Comparison of ENCODE assay signal across 12 mouse cellular contexts in the genomic region with DNA sequence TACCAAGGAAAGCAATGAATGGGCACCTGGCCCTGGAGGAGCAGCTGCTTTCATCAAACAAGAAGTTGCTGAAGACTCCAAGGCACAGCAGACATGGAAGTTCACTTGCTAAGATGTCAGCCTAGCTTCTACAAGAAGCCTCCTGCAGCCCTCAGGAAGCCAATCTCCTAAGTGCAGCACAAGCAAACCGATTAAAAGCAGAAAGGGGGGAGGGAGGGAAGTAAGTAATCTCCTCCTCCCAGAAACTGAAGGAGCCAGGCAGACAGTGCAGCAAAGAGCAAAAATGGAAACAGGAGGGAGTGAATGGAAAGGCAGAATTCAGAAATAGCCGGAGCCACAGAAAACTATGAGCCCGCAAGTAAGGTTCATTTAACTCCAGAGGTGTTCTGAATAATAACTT. TPM values are rescaled to one million over a fixed set of nuclear protein-coding genes. Genes with fewer than 3 reads are reported as not detected.
A peak's percentile ranks its signal among the peaks of the same experiment; 100 is the strongest.
DNase-seq lines count a peak whose midpoint lies in the region; ATAC-seq and TF ChIP-seq lines count a peak whose summit lies in the region.
"Had no signal": no experiment of that assay in that cellular context is flagged by ENCODE, and none has a peak within 500 bp of the region (broad histone marks: within the 10 kb centered on the region; RNA-seq: fewer than 3 reads in every experiment).

No protein-coding gene starts in this region.

- peaks cover 27% of the 10 kb centered on the region for H3K4me1 ChIP-seq in brown adipose tissue, adult 24 weeks (ENCODE audit: control insufficient read depth, insufficient read depth, insufficient read length, low read length)
- H3K4me1 ChIP-seq in intestine, embryonic 16.5 days (ENCODE audit: control insufficient read depth, insufficient read depth, low read length): peaks cover 21% of the 10 kb centered on the region
- H3K4me1 ChIP-seq in forebrain, postnatal 0 days (ENCODE audit: insufficient read depth): no peaks in the 10 kb centered on the region

- H3K4me2 ChIP-seq in intestine, embryonic 16.5 days (ENCODE audit: low read depth, low read length): no peak overlapping the region
- H3K4me2 ChIP-seq in forebrain, postnatal 0 days (ENCODE audit: low read depth): no peak overlapping the region
- H3K4me2 ChIP-seq: forebrain, embryonic 15.5 days; hindbrain, embryonic 13.5 days had no signal

- no peaks in the 10 kb centered on the region for H3K27me3 ChIP-seq in intestine, embryonic 16.5 days (replicated peaks; ENCODE audit: control insufficient read depth, insufficient read depth, low read length)
- H3K27me3 ChIP-seq in forebrain, postnatal 0 days (ENCODE audit: insufficient read depth, low read length): no peaks in the 10 kb centered on the region
- H3K27me3 ChIP-seq: forebrain, embryonic 15.5 days; hindbrain, embryonic 13.5 days had no signal

- TF ChIP-seq CTCF in left cerebral cortex, adult 2 months (IDR thresholded peaks at IDR 0.05): no peak
- TF ChIP-seq CTCF in forebrain, postnatal 0 days (IDR thresholded peaks at IDR 0.05; ENCODE audit: low read depth): no peak

- WGBS in intestine, embryonic 16.5 days: 57% methylated on average over 3 of the region's 3 CpGs
- WGBS in forebrain, postnatal 0 days: 50% methylated on average over 3 of the region's 3 CpGs

- ATAC-seq in intestine, embryonic 16.5 days: no peak
- no peak for ATAC-seq in forebrain, postnatal 0 days
- ATAC-seq: forebrain, embryonic 15.5 days had no signal

- intact Hi-C loops in left cerebral cortex, adult 2 months (cut with DNase I): no loop called here
- intact Hi-C loops in left cerebral cortex, postnatal 36 days (cut with DNase I): no loop called here

- H3K9me3 ChIP-seq in intestine, embryonic 16.5 days (ENCODE audit: control insufficient read depth, low read length): no peaks in the 10 kb centered on the region
- H3K9me3 ChIP-seq in forebrain, postnatal 0 days (ENCODE audit: low read length): no peaks in the 10 kb centered on the region
- H3K9me3 ChIP-seq: forebrain, embryonic 15.5 days; hindbrain, embryonic 13.5 days had no signal

- peak overlapping the region; percentile 60 for H3K27ac ChIP-seq in left cerebral cortex, adult 2 months
- H3K27ac ChIP-seq in brown adipose tissue, adult 24 weeks (replicated peaks; ENCODE audit: low read depth, low read length): 0 out of 2 replicates have a peak overlapping the region, but pooled peaks have one; percentile 15
- peak overlapping the region; percentile 23; the same call in 1 of the 2 replicates for H3K27ac ChIP-seq in intestine, embryonic 16.5 days (ENCODE audit: low read length)
- no peak overlapping the region for H3K27ac ChIP-seq in forebrain, postnatal 0 days (ENCODE audit: low read depth, low read length)
- H3K27ac ChIP-seq: forebrain, embryonic 15.5 days; hindbrain, embryonic 13.5 days had no signal

- no peak overlapping the region for H3K4me3 ChIP-seq in left cerebral cortex, adult 2 months
- no peak overlapping the region for H3K4me3 ChIP-seq in brown adipose tissue, adult 24 weeks (ENCODE audit: insufficient read depth, low read depth, low read length)
- no peak overlapping the region for H3K4me3 ChIP-seq in intestine, embryonic 16.5 days (ENCODE audit: low read length)
- H3K4me3 ChIP-seq in forebrain, postnatal 0 days (ENCODE audit: low read depth, low read length): no peak overlapping the region
- H3K4me3 ChIP-seq: forebrain, embryonic 15.5 days; hindbrain, embryonic 13.5 days; myocyte had no signal

- no peak for DNase-seq in left cerebral cortex, adult 2 months (ENCODE audit: extremely low spot score in 1 of 2, low spot score in 2 of 2)
- no peak for DNase-seq in left cerebral cortex, postnatal 36 days (ENCODE audit: low spot score in 2 of 2)
- DNase-seq in retina, postnatal 1 day: peak; percentile 31
- no peak for DNase-seq in forebrain, postnatal 0 days
- DNase-seq in embryo, embryonic 11 days: no peak
- DNase-seq: cerebellum, adult 8-10 months; lung, adult 2 months had no signal

- 0 out of 2 replicates have a peak overlapping the region, but pooled peaks have one; percentile 2 for H3K9ac ChIP-seq in intestine, embryonic 16.5 days (ENCODE audit: low read depth, low read length)
- H3K9ac ChIP-seq in forebrain, postnatal 0 days: no peak overlapping the region
- H3K9ac ChIP-seq: forebrain, embryonic 15.5 days; hindbrain, embryonic 13.5 days had no signal

- no peaks in the 10 kb centered on the region for H3K36me3 ChIP-seq in intestine, embryonic 16.5 days (ENCODE audit: control insufficient read depth, insufficient read depth, low read length)
- H3K36me3 ChIP-seq in forebrain, postnatal 0 days (ENCODE audit: insufficient read depth): 0 out of 2 replicates have a peak, but pooled peaks cover 10% of the 10 kb centered on the region

RNA-seq across cellular contexts. Expression of a gene that starts 19.7 kb away (rescaled TPM):
- 10 to 100 TPM; 82.0 to 82.4 TPM for total RNA-seq in left cerebral cortex, adult 2 months (2021)
- 10 to 100 TPM; 73.1 to 79.2 TPM for total RNA-seq in left cerebral cortex, postnatal 36 days (2021)
- polyA plus RNA-seq in brown adipose tissue, adult 24 weeks (2012; ENCODE audit: insufficient read depth, insufficient read length, missing spikeins): 8.7 and 8.8 TPM in 2 replicates
- polyA plus RNA-seq in intestine, embryonic 16.5 days (2015; fragmentation: Nextera tagmentation; extraction: Ambion mirVana): 30.7 and 34.0 TPM in 2 replicates
- 28.1 and 29.0 TPM in 2 replicates for total RNA-seq in forebrain, postnatal 0 days (2014; rRNA removed)
- 74.1 and 74.5 TPM in 2 replicates for polyA plus RNA-seq in forebrain, postnatal 0 days (2015; fragmentation: Nextera tagmentation; extraction: Ambion mirVana)
